Mouse (Mus musculus): ENCODE measurements at regions not wholly inside any gene's neighbourhood (a gene's known extent, or its start where the extent isn't known, plus 50 kb on each side); places are given as distances from the start of the nearest gene placed in this dataset.

- no peak for TF ChIP-seq CTCF (IDR thresholded peaks at IDR 0.05; ENCODE audit: low read depth)
- TF ChIP-seq EP300 (IDR thresholded peaks at IDR 0.05; ENCODE audit: low read depth) = no peak
These were observed 68.8 kb upstream of the Slc4a7 start for GRCm38 (mm10) chr14:14632951-14633931.
